Mouse (Mus musculus) frontal cortex, postnatal 36 days (tissue): ENCODE data around the gene G430095P16Rik.

Source experiments
- DNase-seq, 2 experiments: peaks; one replicate each; pipeline ENCODE4 v3.0.0; 2022; ENCODE audit warnings: low spot score in 2 of 2

The G430095P16Rik gene

GRCm38 (mm10) chr8:84722850-84723570 lies at the start of gene G430095P16Rik:
Gene G430095P16Rik, plus strand, starts transcription at chr8:84723007.
- peak in 1 of 2 experiments; percentile 68 for DNase-seq

- no peak for DNase-seq
These were observed 45.5 kb upstream of the G430095P16Rik start for GRCm38 (mm10) chr8:84677305-84677704.

- no peak for DNase-seq
These were observed 41.3 kb upstream of the G430095P16Rik start for GRCm38 (mm10) chr8:84681476-84681875.

GRCm38 (mm10) chr8:84682257-84682656 lies 40.5 kb upstream of the G430095P16Rik start:
- DNase-seq, result no peak

DNA sequence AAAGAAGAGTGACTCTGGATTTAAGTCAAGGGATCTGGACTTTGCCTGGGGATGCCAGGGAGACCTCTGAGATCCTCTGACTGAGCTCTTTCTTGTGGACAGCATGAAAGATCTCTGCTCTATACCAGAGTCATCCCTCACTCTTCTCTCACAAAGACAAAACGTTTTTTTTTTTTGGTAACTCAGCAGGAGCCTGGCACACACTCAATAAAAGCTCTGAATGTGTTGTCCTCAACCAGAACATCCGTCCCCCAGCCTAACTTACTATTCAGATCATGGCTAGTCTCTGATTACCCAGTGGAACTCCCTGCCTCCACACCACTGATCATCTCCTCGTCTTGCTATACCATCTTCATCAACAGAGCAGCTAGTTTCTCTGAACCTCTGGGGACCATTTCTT lies 38.3 kb upstream of the G430095P16Rik start:
- DNase-seq, result no peak

GRCm38 (mm10) chr8:84686191-84687002 lies 36.4 kb upstream of the G430095P16Rik start, which contains the start of gene Trmt1:
Gene Trmt1, plus strand, starts transcription at chr8:84686307.
- no peak for DNase-seq

DNA sequence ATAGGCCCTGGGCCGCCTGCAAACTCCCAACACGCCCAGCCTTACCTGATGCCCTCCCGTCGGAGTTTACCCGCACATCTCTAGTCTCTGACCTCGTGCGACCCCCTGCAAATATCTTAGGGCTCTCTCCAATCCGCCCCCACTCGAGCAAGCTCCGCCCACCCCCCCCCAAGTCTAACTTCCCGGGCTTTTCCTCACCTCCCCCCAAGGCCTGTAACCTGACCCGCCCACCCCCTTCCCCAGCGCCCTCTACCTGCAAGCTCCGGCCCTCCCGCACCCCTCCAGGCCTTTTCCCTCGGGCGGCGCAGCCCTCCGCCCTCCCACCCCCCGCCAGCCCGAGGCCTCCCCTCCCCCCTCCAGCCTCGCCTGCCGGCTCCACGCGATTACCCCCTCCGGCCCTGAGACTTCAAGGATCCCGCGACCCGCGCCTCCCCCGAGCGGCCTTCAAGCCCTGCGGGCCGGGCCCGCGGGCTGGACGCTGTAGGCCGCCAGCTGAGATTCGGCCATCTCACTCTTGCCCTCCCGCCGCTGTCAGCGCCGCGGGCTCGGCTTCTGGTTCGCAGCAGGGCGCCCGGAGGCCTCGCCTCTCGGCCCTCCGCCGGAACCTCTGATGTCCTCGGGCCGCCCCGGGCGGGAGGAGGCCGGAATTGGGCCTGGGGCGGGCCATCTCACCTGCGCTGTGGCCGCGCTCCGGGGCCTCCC lies 35.7 kb upstream of the G430095P16Rik start:
- no peak for DNase-seq

DNA sequence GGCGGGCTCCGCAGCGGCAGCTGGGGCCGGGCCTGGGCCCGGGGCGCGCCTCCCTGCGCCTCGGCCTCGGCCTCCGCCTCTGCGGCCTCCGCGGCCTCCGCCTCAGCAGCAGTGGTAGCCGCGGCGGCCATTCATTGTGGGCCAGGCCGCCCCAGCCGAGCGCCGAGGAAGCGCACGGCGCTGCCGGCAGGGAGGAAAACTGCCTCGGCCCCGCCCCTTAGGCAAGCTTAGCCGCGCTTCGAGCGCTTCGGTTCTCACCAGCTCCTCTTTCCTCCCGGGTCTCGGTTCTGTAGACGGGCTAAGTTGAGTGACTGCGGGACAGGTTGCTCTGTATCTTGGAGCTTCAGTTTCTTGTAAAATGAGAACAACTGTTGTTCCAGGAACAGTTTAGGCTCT lies 35.1 kb upstream of the G430095P16Rik start, which contains the start of gene Nacc1:
Gene Nacc1 (minus strand): TSS at position 158 of the 396 bp plus-strand sequence.
- peak; percentile 86 to 87 for DNase-seq

GRCm38 (mm10) chr8:84689091-84689915 lies 33.5 kb upstream of the G430095P16Rik start:
- peak; percentile 91 to 94 for DNase-seq

DNA sequence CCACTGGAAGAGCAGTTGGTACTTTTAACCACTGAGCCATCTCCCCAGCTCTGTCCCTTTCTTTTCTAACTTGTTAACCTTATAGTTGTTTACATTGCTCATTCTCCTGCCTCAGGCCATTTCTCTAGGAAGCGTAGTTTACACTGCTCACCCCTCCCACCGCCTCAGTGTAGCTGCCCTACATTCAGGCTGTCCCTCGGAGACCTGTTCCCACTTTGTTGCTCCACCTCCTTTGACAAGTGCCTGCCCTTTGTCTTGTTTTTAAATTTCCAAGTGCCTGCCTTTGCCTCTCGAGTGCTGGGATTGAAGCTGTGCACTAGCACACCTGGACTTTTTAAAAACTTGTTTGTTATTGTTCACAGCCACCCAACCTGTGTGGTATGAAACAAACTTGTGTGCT lies 29.5 kb upstream of the G430095P16Rik start:
- no peak for DNase-seq

DNA sequence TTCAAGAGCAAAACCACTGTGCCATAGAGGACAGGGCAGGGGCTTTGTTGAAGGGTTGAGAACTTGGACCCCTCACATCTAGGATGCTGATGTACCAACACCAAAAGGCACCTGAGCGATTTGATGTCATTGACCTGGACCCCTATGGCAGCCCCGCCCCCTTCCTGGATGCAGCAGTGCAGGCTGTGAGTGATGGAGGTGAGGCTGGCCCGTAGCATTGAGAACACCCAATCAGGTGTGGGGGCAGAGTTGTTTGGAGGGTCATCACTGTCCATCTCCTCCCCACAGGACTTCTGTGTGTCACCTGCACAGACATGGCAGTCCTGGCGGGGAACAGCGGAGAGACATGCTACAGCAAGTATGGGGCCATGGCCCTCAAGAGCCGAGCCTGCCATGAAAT lies 27.7 kb upstream of the G430095P16Rik start:
- DNase-seq, result no peak

DNA sequence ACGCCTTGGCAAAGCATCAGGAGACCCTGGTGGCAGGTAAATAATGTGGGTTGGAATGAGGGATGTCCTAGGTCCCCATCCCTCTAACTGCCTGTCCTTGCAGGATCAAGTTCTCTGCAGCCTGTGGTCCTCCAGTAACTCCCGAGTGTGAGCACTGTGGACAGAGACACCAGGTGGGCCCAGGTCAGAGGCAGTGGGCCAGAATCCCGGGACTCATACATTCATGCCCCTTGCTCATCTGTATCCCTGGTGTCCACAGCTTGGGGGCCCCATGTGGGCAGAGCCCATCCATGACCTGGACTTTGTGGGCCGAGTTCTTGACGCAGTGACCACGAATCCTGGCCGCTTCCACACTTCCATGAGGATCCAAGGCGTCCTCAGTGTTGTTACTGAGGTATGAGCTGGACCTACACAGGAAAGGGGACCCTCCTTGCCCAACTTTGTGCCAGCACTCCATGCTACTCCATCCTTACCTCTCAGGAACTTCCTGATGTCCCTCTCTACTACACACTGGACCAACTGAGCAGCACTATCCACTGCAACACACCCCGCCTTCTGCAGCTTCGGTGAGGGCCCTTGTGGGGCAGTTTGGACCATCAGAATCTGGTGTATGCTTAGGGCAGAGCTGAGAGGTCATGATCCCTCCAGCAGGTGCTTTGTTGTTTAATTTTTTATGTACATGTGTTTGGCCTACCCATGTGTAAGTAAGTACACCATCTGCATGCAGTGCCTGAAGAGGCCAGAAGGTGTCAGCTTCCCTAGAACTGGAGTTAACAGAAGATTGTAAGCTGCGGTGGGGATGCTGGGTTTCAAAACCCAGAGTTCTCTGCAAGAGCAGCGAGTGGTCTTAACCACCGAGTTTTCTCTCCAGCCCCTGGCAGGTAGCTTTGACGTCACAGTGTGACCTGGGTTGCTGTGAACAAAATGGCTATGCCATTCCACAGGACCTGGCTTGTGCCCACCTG lies 25.4 kb upstream of the G430095P16Rik start:
- DNase-seq, result no peak

DNA sequence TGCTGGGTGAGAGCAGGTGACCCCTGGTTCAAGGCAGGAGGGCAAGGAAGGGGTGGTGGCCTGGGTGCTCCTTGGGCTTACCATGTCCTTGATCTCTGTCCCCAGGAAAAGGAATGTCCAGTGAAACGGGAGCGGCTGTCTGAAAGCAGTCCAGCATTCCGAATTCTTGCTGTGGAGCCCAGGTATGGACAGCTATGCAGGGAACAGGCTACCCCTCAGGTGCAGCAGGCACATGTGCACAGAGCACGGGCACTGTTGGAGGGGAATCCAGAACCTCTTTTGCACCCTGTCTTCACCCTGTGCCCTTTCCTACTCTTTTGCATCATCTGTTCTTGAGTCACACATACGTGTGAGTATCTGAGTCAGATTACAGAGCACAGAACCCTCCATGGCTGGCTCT lies 24.5 kb upstream of the G430095P16Rik start:
- DNase-seq, result no peak

DNA sequence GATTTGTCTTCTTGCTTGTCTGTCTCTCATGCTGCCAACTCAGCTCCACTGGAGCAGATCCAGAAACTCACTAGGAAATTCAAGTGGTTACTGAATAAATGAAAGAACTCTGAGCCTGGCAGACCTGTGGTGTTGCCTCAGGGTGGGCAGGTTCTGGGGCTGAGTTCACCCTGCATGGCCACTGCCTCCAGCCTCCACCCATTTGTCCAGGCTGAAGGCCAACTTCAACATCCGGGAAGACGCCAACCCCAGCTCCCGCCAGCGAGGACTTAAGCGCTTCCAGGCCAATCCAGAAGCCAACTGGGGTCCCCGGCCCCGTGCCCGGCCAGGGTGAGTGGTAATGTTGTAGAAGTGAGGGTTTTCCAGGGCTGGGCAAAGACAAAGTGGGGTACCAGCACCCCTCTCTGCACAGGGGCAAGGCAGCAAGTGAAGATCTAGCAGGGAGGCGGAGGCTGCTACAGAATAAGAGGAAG lies 23.8 kb upstream of the G430095P16Rik start:
- DNase-seq, result no peak

DNA sequence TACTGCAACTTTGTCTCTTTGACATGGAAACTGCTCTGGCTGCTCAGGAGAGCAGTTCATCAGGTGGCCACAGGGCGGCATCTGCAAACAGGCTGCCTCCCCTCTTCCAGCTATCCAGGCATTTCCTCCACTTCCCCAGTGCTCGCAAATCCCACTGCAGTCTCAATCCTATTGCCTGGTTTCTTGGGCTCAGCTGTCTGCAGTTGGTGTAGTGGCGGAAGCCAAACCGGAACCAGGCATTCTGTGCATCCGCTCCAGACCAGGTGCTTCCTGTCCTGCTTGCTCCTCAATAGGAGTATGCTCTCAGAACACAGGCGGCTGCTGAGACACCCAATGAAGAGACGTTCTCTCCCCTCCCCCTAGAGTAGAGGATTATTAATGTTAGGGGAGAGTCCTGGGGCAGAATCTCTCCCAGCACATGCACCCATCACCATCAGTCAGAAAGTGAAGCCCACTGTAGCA lies 22.9 kb upstream of the G430095P16Rik start:
- peak in 1 of 2 experiments; percentile 74 for DNase-seq

GRCm38 (mm10) chr8:84700526-84700925 lies 22.3 kb upstream of the G430095P16Rik start:
- DNase-seq, result no peak

- DNase-seq, result no peak
These were observed 21.6 kb upstream of the G430095P16Rik start, which contains the start of gene Lyl1 for GRCm38 (mm10) chr8:84700941-84701911. Gene Lyl1, plus strand, starts transcription at chr8:84701457.

GRCm38 (mm10) chr8:84702561-84702960 lies 20.2 kb upstream of the G430095P16Rik start:
- DNase-seq, result no peak
